Mouse (Mus musculus) neural tube, embryonic 12.5 days (tissue): ENCODE measurements around the gene Slc7a8. TPM values are rescaled to one million over a fixed set of nuclear protein-coding genes. Genes with fewer than 3 reads are reported as not detected.

Source experiments
- ATAC-seq: fragments of 200-750 bp; cut with Nextera tagmentation; 2 replicates; pipeline ENCODE4 v1.8.0; 2017; ENCODE audit warnings: low read depth, mild to moderate bottlenecking, moderate TSS enrichment, moderate library complexity; ENCODE audit not compliant: low FRiP score
- H3K27ac ChIP-seq: fragments of 300-500 bp; sonication (generic); 2 replicates; pipeline ENCODE4 v1.5.1; 2016
- H3K27me3 ChIP-seq: fragments of 300-500 bp; sonication (generic); replicated peaks from 2 replicates; pipeline ENCODE4 v1.6.1; 2016; ENCODE audit warnings: mild to moderate bottlenecking
- H3K36me3 ChIP-seq: fragments of 300-500 bp; sonication (generic); 2 replicates; pipeline ENCODE4 v1.6.1; 2016; ENCODE audit warnings: mild to moderate bottlenecking
- H3K4me1 ChIP-seq: fragments of 300-500 bp; sonication (generic); 2 replicates; pipeline ENCODE4 v1.6.1; 2016
- H3K4me2 ChIP-seq: fragments of 300-500 bp; sonication (generic); replicated peaks from 2 replicates; pipeline ENCODE4 v1.6.1; 2016; ENCODE audit warnings: mild to moderate bottlenecking
- H3K4me3 ChIP-seq: fragments of 300-500 bp; sonication (generic); 2 replicates; pipeline ENCODE4 v1.5.1; 2016
- H3K9ac ChIP-seq: fragments of 300-500 bp; sonication (generic); 2 replicates; pipeline ENCODE4 v1.6.1; 2016; ENCODE audit warnings: mild to moderate bottlenecking
- H3K9me3 ChIP-seq: fragments of 300-500 bp; sonication (generic); 2 replicates; pipeline ENCODE4 v1.6.1; 2016; ENCODE audit warnings: mild to moderate bottlenecking
- WGBS: fragments of 180-500 bp; shearing (Covaris S2); methylation state at CpG from one replicate; pipeline ENCODE4 v1.1.7; 2016; 5-methylcytosine and 5-hydroxymethylcytosine counted together
- polyA plus RNA-seq: library from polyadenylated mRNA; unstranded; fragments of >200 nt; fragmentation: Nextera tagmentation; extraction: Ambion mirVana; gene quantifications from 2 replicates; pipeline ENCODE4 v1.2.1, GENCODE M21; 2016

Slc7a8 gene
- polyA plus RNA-seq: 3.1 and 3.7 TPM in 2 replicates

- Histone ChIP-seq H3K4me3 (peak within 1 kb of the TSS; percentile 47), H3K27ac (no peak within 1 kb of the TSS), H3K9ac (peak within 1 kb of the TSS; percentile 56), H3K4me1 (0 out of 2 replicates have a peak, but pooled peaks cover 4% of the 10 kb centered on the region), H3K4me2 (peak within 1 kb of the TSS; percentile 79), H3K9me3 (no peaks in the 10 kb centered on the region), H3K27me3 (peaks cover 9% of the 10 kb centered on the region; the same call in 1 of the 2 replicates), H3K36me3 (no peaks in the 10 kb centered on the region)
- 2% methylated on average over 37 of the region's 37 CpGs for WGBS
- ATAC-seq: peak; percentile 78
These were observed at the start of gene Slc7a8 for GRCm38 (mm10) chr14:54781610-54782365. Gene Slc7a8, minus strand, starts transcription at chr14:54781946.

GRCm38 (mm10) chr14:54823716-54824115, 42.0 kb upstream of the Slc7a8 start:
- Histone ChIP-seq H3K27me3 (no peaks in the 10 kb centered on the region), H3K27ac (no peak overlapping the region), H3K4me1 (no peaks in the 10 kb centered on the region), H3K9ac (no peak overlapping the region), H3K4me3 (no peak overlapping the region), H3K9me3 (no peaks in the 10 kb centered on the region), H3K36me3 (no peaks in the 10 kb centered on the region), H3K4me2 (no peak overlapping the region)
- 79% methylated on average over 1 of the region's 1 CpGs for WGBS
- no peak for ATAC-seq

DNA sequence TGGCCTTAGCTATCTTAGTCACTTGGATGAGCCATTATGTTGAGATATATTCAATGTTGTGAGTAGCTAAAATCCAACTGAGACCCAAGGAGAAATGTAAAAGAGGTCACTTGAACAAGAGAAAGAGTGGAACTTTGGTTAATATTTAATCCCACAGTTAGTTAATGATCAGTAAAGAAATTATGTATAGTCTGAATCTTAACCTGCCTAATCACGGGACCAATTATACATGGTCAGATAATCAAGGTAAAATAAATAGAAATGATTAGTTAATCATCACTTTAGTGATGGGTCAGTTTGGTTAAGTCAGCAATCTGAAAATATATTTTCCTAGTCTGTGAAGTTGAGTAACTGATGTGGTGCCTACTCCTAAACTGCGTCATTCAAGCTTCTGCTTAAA, 40.6 kb upstream of the Slc7a8 start:
- Histone ChIP-seq H3K4me3 (no peak overlapping the region), H3K27me3 (no peaks in the 10 kb centered on the region), H3K36me3 (no peaks in the 10 kb centered on the region), H3K4me1 (no peaks in the 10 kb centered on the region), H3K4me2 (no peak overlapping the region), H3K9ac (no peak overlapping the region), H3K27ac (no peak overlapping the region), H3K9me3 (no peaks in the 10 kb centered on the region)
- no peak for ATAC-seq
- 88% methylated on average over 2 of the region's 2 CpGs for WGBS

DNA sequence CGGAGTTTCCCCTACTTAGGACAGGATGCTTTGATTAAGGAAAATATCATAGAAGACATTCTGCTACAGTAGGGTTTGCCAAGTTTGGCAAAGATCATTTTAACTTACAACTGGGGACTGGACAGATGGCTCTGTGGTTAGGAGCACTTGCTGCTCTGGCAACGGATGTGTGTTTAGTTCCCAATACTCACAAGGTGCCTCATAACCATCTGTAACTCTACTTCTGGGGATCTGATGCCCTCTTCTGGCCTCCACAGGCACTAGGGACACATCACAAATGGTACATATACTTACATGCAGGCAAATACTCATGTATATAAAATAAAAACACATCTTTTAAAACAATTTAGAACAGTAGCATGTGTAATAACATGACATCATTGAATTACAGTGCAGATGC, 36.0 kb upstream of the Slc7a8 start:
- no peak overlapping the region for H3K4me2 ChIP-seq
- H3K4me1 ChIP-seq: no peaks in the 10 kb centered on the region
- H3K9me3 ChIP-seq: no peaks in the 10 kb centered on the region
- H3K27ac ChIP-seq: no peak overlapping the region
- no peaks in the 10 kb centered on the region for H3K27me3 ChIP-seq
- WGBS: 61% methylated on average over 2 of the region's 2 CpGs
- H3K36me3 ChIP-seq: no peaks in the 10 kb centered on the region
- no peak overlapping the region for H3K4me3 ChIP-seq
- ATAC-seq: no peak
- no peak overlapping the region for H3K9ac ChIP-seq

- no peaks in the 10 kb centered on the region for H3K27me3 ChIP-seq
- H3K9ac ChIP-seq: no peak overlapping the region
- no peak for ATAC-seq
- H3K36me3 ChIP-seq: no peaks in the 10 kb centered on the region
- no peak overlapping the region for H3K4me3 ChIP-seq
- no peaks in the 10 kb centered on the region for H3K9me3 ChIP-seq
- 69% methylated on average over 3 of the region's 3 CpGs for WGBS
- no peak overlapping the region for H3K27ac ChIP-seq
- H3K4me2 ChIP-seq: no peak overlapping the region
- H3K4me1 ChIP-seq: no peaks in the 10 kb centered on the region
These were observed 34.0 kb upstream of the Slc7a8 start for GRCm38 (mm10) chr14:54815737-54816136.

DNA sequence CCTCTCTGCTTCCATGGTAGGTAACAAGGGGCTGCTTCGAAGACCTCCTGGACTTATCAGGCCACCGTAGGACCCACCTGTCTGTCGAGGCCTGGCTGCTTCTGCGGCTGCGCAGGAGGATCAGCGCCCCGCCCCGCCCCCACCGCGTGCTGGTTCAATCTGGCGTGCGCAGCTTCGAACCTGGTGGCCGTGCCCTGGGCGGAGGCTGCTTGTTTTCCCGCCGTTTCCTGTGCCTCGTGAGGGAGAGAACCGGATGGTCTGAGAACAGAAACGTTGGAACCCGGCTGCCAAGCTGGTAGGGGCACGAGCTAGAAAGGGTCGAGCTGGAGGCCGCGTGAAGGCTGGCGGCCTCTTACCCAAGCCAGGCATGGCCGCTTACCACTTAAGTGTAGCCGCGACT, 32.2 kb upstream of the Slc7a8 start, which contains the start of gene Rnf212b:
TSS of gene Rnf212b (plus strand) at position 151 of the 400 bp plus-strand sequence.
- Histone ChIP-seq H3K27ac (no peak within 1 kb of the TSS), H3K4me2 (no peak within 1 kb of the TSS), H3K27me3 (no peaks in the 10 kb centered on the region), H3K9me3 (no peaks in the 10 kb centered on the region), H3K4me3 (no peak within 1 kb of the TSS), H3K9ac (no peak within 1 kb of the TSS), H3K4me1 (no peaks in the 10 kb centered on the region), H3K36me3 (no peaks in the 10 kb centered on the region)
- 86% methylated on average over 29 of the region's 29 CpGs for WGBS
- no peak for ATAC-seq

DNA sequence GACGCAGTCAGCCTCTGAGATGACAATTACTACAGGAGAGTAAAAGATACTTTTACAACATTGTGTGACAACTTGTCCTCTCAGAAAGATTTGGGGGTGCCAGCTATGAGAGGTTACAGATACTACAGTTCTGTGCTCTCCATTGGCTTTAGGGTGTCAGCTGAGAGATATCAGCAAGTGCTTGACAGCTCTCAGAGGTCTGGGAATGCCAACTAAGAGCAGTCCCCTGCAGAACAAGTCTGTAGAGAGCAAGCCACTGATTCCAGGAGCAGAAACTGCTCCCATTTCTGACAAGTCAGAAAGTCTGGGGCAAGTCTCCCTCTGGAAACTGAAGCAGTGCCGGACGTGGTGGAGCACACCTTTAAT, 27.9 kb upstream of the Slc7a8 start:
- H3K4me2 ChIP-seq: no peak overlapping the region
- WGBS: 89% methylated on average over 3 of the region's 3 CpGs
- no peak for ATAC-seq
- no peak overlapping the region for H3K9ac ChIP-seq
- H3K27ac ChIP-seq: no peak overlapping the region
- no peaks in the 10 kb centered on the region for H3K27me3 ChIP-seq
- H3K4me3 ChIP-seq: no peak overlapping the region
- H3K9me3 ChIP-seq: no peaks in the 10 kb centered on the region
- H3K36me3 ChIP-seq: no peaks in the 10 kb centered on the region
- H3K4me1 ChIP-seq: no peaks in the 10 kb centered on the region

DNA sequence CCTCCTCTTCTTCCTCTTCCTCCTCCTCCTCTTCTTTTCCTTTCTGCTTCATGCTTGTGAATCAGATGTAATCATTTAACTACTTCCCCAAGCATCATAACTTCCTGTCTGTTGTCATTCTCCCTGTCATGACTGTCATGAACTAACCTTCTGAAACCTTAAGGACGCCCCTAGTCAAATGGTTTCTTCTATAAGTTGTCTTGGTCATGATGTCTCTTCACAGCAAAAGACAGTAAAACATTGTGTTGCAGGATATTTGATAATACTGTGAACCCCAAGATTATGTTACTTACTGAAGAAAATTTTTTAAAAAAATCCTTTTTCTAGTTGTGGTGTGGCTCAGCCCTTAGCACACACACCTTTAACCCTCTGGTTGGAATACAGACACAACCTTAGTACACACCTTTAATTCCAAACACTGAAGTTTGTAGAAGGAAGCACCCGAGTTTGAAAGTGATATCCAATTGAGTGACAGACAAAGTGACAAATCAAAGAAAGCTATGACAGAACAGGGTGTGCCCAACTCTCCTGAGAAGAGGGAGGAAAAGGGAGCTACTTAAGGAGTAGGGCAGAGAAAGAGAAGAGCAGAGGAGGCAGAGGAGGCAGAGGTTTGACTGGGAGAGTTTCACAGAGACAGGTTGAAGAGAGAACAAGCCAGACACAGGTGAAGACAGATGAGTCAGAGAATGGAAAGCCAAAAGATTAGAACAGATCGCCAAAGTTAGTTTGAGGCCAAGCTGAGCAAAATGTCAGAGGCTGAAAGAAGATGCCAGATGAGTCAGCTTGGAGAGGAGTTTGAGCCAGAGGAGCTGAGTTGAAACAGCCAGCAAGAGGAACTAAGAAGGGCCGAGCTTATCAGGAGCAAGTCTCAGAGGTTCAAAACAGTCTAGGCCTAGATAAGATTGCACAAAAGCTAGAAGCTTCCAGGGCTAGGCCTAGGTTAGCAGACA, 27.2 kb upstream of the Slc7a8 start:
- Histone ChIP-seq H3K4me3 (no peak overlapping the region), H3K27ac (no peak overlapping the region), H3K4me1 (no peaks in the 10 kb centered on the region), H3K27me3 (no peaks in the 10 kb centered on the region), H3K9me3 (no peaks in the 10 kb centered on the region), H3K4me2 (no peak overlapping the region), H3K9ac (no peak overlapping the region), H3K36me3 (no peaks in the 10 kb centered on the region)
- WGBS: 78% methylated on average over 4 of the region's 4 CpGs
- no peak for ATAC-seq

DNA sequence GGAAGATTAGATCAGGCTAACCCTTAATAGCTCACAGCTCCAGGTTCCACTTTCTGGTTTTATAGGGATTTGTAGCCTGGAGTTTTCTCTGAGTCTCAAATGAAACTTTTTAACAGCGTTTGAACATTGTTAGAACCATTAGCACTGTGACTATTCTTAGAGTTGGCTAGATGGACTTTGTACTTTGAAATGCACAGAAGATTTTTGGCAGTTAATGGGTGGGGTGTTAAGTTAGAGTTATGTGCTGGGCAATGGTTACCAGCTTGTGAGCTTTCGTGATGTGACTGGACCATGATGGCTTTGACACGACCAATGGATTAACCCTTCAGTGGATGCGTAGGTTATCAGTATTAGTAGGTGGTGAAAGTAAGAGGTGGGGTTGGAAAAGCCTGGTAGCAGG, 24.4 kb upstream of the Slc7a8 start:
- H3K9ac ChIP-seq: no peak overlapping the region
- 88% methylated on average over 4 of the region's 4 CpGs for WGBS
- no peaks in the 10 kb centered on the region for H3K36me3 ChIP-seq
- H3K9me3 ChIP-seq: no peaks in the 10 kb centered on the region
- ATAC-seq: no peak
- H3K4me3 ChIP-seq: no peak overlapping the region
- H3K4me2 ChIP-seq: no peak overlapping the region
- no peak overlapping the region for H3K27ac ChIP-seq
- no peaks in the 10 kb centered on the region for H3K4me1 ChIP-seq
- no peaks in the 10 kb centered on the region for H3K27me3 ChIP-seq

GRCm38 (mm10) chr14:54802428-54802827, 20.7 kb upstream of the Slc7a8 start:
- no peaks in the 10 kb centered on the region for H3K36me3 ChIP-seq
- ATAC-seq: no peak
- no peaks in the 10 kb centered on the region for H3K27me3 ChIP-seq
- no peak overlapping the region for H3K27ac ChIP-seq
- no peak overlapping the region for H3K4me2 ChIP-seq
- H3K4me3 ChIP-seq: no peak overlapping the region
- H3K9ac ChIP-seq: no peak overlapping the region
- 84% methylated on average over 4 of the region's 4 CpGs for WGBS
- H3K9me3 ChIP-seq: no peaks in the 10 kb centered on the region
- no peaks in the 10 kb centered on the region for H3K4me1 ChIP-seq

- Histone ChIP-seq H3K4me2 (no peak overlapping the region), H3K27ac (no peak overlapping the region), H3K4me1 (no peaks in the 10 kb centered on the region), H3K4me3 (no peak overlapping the region), H3K27me3 (no peaks in the 10 kb centered on the region), H3K9ac (no peak overlapping the region), H3K36me3 (no peaks in the 10 kb centered on the region), H3K9me3 (no peaks in the 10 kb centered on the region)
- no peak for ATAC-seq
- WGBS: 52% methylated on average over 10 of the region's 10 CpGs
These were observed 17.9 kb upstream of the Slc7a8 start for GRCm38 (mm10) chr14:54799686-54800085.

GRCm38 (mm10) chr14:54796760-54797159, 15.0 kb upstream of the Slc7a8 start:
- Histone ChIP-seq H3K9me3 (no peaks in the 10 kb centered on the region), H3K36me3 (no peaks in the 10 kb centered on the region), H3K9ac (no peak overlapping the region), H3K4me3 (no peak overlapping the region), H3K4me1 (no peaks in the 10 kb centered on the region), H3K27me3 (no peaks in the 10 kb centered on the region), H3K27ac (no peak overlapping the region), H3K4me2 (no peak overlapping the region)
- ATAC-seq: no peak
- WGBS: 93% methylated on average over 15 of the region's 15 CpGs
